Mouse (Mus musculus) limb, embryonic 10.5 days (tissue): ENCODE data around the gene Atxn7l1. TPM values are rescaled to one million over a fixed set of nuclear protein-coding genes. Genes with fewer than 3 reads are reported as not detected.
A peak's percentile ranks its signal among the peaks of the same experiment; 100 is the strongest.

ENCODE experiments used
- DNase-seq: peaks from one replicate; pipeline ENCODE4 v3.0.0-alpha.2; 2017; ENCODE audit warnings: low spot score
- H3K27ac ChIP-seq: fragments of 300-500 bp; sonication (generic); 2 replicates; pipeline ENCODE4 v1.5.1; 2016; ENCODE audit warnings: mild to moderate bottlenecking
- H3K27me3 ChIP-seq: fragments of 300-500 bp; sonication (generic); 2 replicates; pipeline ENCODE4 v1.6.1; 2016; ENCODE audit warnings: low read depth, mild to moderate bottlenecking; ENCODE audit not compliant: poor library complexity, severe bottlenecking
- H3K36me3 ChIP-seq: fragments of 300-500 bp; sonication (generic); 2 replicates; pipeline ENCODE4 v1.6.1; 2016; ENCODE audit warnings: mild to moderate bottlenecking, moderate library complexity
- H3K4me1 ChIP-seq: fragments of 300-500 bp; sonication (generic); 2 replicates; pipeline ENCODE4 v1.6.1; 2016
- H3K4me3 ChIP-seq: fragments of 300-500 bp; sonication (generic); 2 replicates; pipeline ENCODE4 v1.5.1; 2016; ENCODE audit warnings: mild to moderate bottlenecking, moderate library complexity
- H3K9me3 ChIP-seq: fragments of 300-500 bp; sonication (generic); replicated peaks from 2 replicates; pipeline ENCODE4 v1.6.1; 2016; ENCODE audit warnings: mild to moderate bottlenecking
- WGBS: fragments of 180-500 bp; shearing (Covaris S2); methylation state at CpG from one replicate; pipeline ENCODE4 v1.1.7; 2016; 5-methylcytosine and 5-hydroxymethylcytosine counted together
- polyA plus RNA-seq: library from polyadenylated mRNA; unstranded; fragments of >200 nt; fragmentation: Nextera tagmentation; extraction: Ambion mirVana; gene quantifications from 2 replicates; pipeline ENCODE4 v1.2.1, GENCODE M21; 2016

Atxn7l1 gene
- polyA plus RNA-seq, 1 experiment from 2014 or later, result 11.0 TPM

- Histone ChIP-seq H3K27me3 (no peaks in the 10 kb centered on the region), H3K36me3 (no peaks in the 10 kb centered on the region), H3K4me1 (no peaks in the 10 kb centered on the region), H3K4me3 (no peak overlapping the region), H3K27ac (no peak overlapping the region), H3K9me3 (no peaks in the 10 kb centered on the region)
- no peak for DNase-seq
- WGBS, result 73% methylated on average over 2 of the region's 2 CpGs
Measured at GRCm38 (mm10) chr12:33279159-33279558, 131.7 kb downstream of the Atxn7l1 start.

- WGBS, result 28% methylated on average over 2 of the region's 2 CpGs
- no peak overlapping the region for H3K4me3 ChIP-seq
- H3K36me3 ChIP-seq, result no peaks in the 10 kb centered on the region
- H3K9me3 ChIP-seq, result no peaks in the 10 kb centered on the region
- H3K27me3 ChIP-seq, result no peaks in the 10 kb centered on the region
- H3K4me1 ChIP-seq, result peaks cover 11% of the 10 kb centered on the region
- DNase-seq, result peak; percentile 81
- H3K27ac ChIP-seq, result no peak overlapping the region
Measured at GRCm38 (mm10) chr12:33280805-33281204, 133.3 kb downstream of the Atxn7l1 start.

GRCm38 (mm10) chr12:33284344-33284936 lies 136.9 kb downstream of the Atxn7l1 start:
- no peaks in the 10 kb centered on the region for H3K36me3 ChIP-seq
- no peaks in the 10 kb centered on the region for H3K27me3 ChIP-seq
- no peak for DNase-seq
- peaks cover 34% of the 10 kb centered on the region for H3K4me1 ChIP-seq
- H3K9me3 ChIP-seq, result no peaks in the 10 kb centered on the region
- WGBS, result 79% methylated on average over 8 of the region's 8 CpGs
- no peak overlapping the region for H3K27ac ChIP-seq
- H3K4me3 ChIP-seq, result no peak overlapping the region

GRCm38 (mm10) chr12:33285354-33285753 lies 137.9 kb downstream of the Atxn7l1 start:
- WGBS, result 50% methylated on average over 4 of the region's 4 CpGs
- no peak overlapping the region for H3K4me3 ChIP-seq
- no peak overlapping the region for H3K27ac ChIP-seq
- H3K36me3 ChIP-seq, result no peaks in the 10 kb centered on the region
- no peaks in the 10 kb centered on the region for H3K9me3 ChIP-seq
- H3K4me1 ChIP-seq, result peaks cover 43% of the 10 kb centered on the region
- H3K27me3 ChIP-seq, result no peaks in the 10 kb centered on the region
- DNase-seq, result no peak

GRCm38 (mm10) chr12:33285933-33286649 lies 138.6 kb downstream of the Atxn7l1 start:
- H3K4me3 ChIP-seq, result no peak overlapping the region
- no peak for DNase-seq
- H3K4me1 ChIP-seq, result peaks cover 44% of the 10 kb centered on the region
- 75% methylated on average over 9 of the region's 9 CpGs for WGBS
- no peaks in the 10 kb centered on the region for H3K9me3 ChIP-seq
- H3K27ac ChIP-seq, result no peak overlapping the region
- no peaks in the 10 kb centered on the region for H3K27me3 ChIP-seq
- no peaks in the 10 kb centered on the region for H3K36me3 ChIP-seq

- Histone ChIP-seq H3K4me1 (peaks cover 50% of the 10 kb centered on the region), H3K4me3 (no peak overlapping the region), H3K36me3 (no peaks in the 10 kb centered on the region), H3K27me3 (no peaks in the 10 kb centered on the region), H3K9me3 (no peaks in the 10 kb centered on the region), H3K27ac (no peak overlapping the region)
- DNase-seq, result no peak
- 38% methylated on average over 3 of the region's 3 CpGs for WGBS
Measured at GRCm38 (mm10) chr12:33287686-33288085, 140.2 kb downstream of the Atxn7l1 start.

GRCm38 (mm10) chr12:33288746-33289145 lies 141.3 kb downstream of the Atxn7l1 start:
- Histone ChIP-seq H3K9me3 (no peaks in the 10 kb centered on the region), H3K27me3 (no peaks in the 10 kb centered on the region), H3K27ac (no peak overlapping the region), H3K4me3 (no peak overlapping the region), H3K4me1 (peaks cover 50% of the 10 kb centered on the region), H3K36me3 (no peaks in the 10 kb centered on the region)
- no peak for DNase-seq
- 15% methylated on average over 2 of the region's 2 CpGs for WGBS

- H3K27me3 ChIP-seq, result peaks cover 32% of the 10 kb centered on the region
- peaks cover 18% of the 10 kb centered on the region for H3K4me1 ChIP-seq
- peak overlapping the region; percentile 36; the same call in 1 of the 2 replicates for H3K27ac ChIP-seq
- under 1% methylated on average over 14 of the region's 14 CpGs for WGBS
- H3K9me3 ChIP-seq, result no peaks in the 10 kb centered on the region
- peak; percentile 59 for DNase-seq
- H3K4me3 ChIP-seq, result peak overlapping the region; percentile 54
- no peaks in the 10 kb centered on the region for H3K36me3 ChIP-seq
Measured at GRCm38 (mm10) chr12:33302070-33302469, 154.6 kb downstream of the Atxn7l1 start.

GRCm38 (mm10) chr12:33302523-33303383 lies 155.3 kb downstream of the Atxn7l1 start:
- WGBS, result 1% methylated on average over 29 of the region's 29 CpGs
- DNase-seq, result peak; percentile 54

GRCm38 (mm10) chr12:33303384-33303770 lies 155.9 kb downstream of the Atxn7l1 start:
- no peaks in the 10 kb centered on the region for H3K36me3 ChIP-seq
- 3% methylated on average over 9 of the region's 9 CpGs for WGBS
- H3K27me3 ChIP-seq, result peaks cover 32% of the 10 kb centered on the region
- H3K27ac ChIP-seq, result no peak overlapping the region
- peak overlapping the region; percentile 54 for H3K4me3 ChIP-seq
- DNase-seq, result no peak
- H3K9me3 ChIP-seq, result no peaks in the 10 kb centered on the region
- peaks cover 18% of the 10 kb centered on the region for H3K4me1 ChIP-seq

More at GRCm38 (mm10) chr12:33302523-33303383, 155.3 kb downstream of the Atxn7l1 start:
- Histone ChIP-seq H3K36me3 (no peaks in the 10 kb centered on the region), H3K4me1 (peaks cover 18% of the 10 kb centered on the region), H3K9me3 (no peaks in the 10 kb centered on the region), H3K27ac (peak overlapping the region; percentile 36; the same call in 1 of the 2 replicates), H3K27me3 (peaks cover 32% of the 10 kb centered on the region), H3K4me3 (peak overlapping the region; percentile 54)

- no peak for DNase-seq
- Histone ChIP-seq H3K36me3 (no peaks in the 10 kb centered on the region), H3K27me3 (peaks cover 28% of the 10 kb centered on the region), H3K27ac (no peak overlapping the region), H3K4me3 (no peak overlapping the region), H3K4me1 (peaks cover 18% of the 10 kb centered on the region), H3K9me3 (no peaks in the 10 kb centered on the region)
- 90% methylated on average over 9 of the region's 9 CpGs for WGBS
Measured at GRCm38 (mm10) chr12:33305106-33305505, 157.6 kb downstream of the Atxn7l1 start.

- Histone ChIP-seq H3K4me1 (peaks cover 17% of the 10 kb centered on the region), H3K4me3 (no peak overlapping the region), H3K27ac (no peak overlapping the region), H3K36me3 (no peaks in the 10 kb centered on the region), H3K9me3 (no peaks in the 10 kb centered on the region), H3K27me3 (peaks cover 16% of the 10 kb centered on the region)
- WGBS, result 62% methylated on average over 4 of the region's 5 CpGs
- no peak for DNase-seq
Measured at GRCm38 (mm10) chr12:33306476-33306875, 159.0 kb downstream of the Atxn7l1 start.

GRCm38 (mm10) chr12:33308668-33309067 lies 161.2 kb downstream of the Atxn7l1 start:
- Histone ChIP-seq H3K36me3 (no peaks in the 10 kb centered on the region), H3K4me1 (peaks cover under 1% of the 10 kb centered on the region; the same call in 1 of the 2 replicates), H3K27me3 (peaks cover 11% of the 10 kb centered on the region), H3K9me3 (no peaks in the 10 kb centered on the region), H3K27ac (no peak overlapping the region), H3K4me3 (no peak overlapping the region)
- DNase-seq, result no peak
- 84% methylated on average over 7 of the region's 7 CpGs for WGBS
